Mouse (Mus musculus): ENCODE data around the gene Dph1. TPM values are rescaled to one million over a fixed set of nuclear protein-coding genes. Genes with fewer than 3 reads are reported as not detected.

The Dph1 gene
- total and polyA plus RNA-seq, 3 experiments = 8.5 to 21.7 (median 11.6) TPM

- no peak overlapping the region for H3K4me3 ChIP-seq
- no peak for TF ChIP-seq CTCF (IDR thresholded peaks at IDR 0.05)
- H3K9ac ChIP-seq (ENCODE audit: low read depth, low read length) = no peak overlapping the region
- no peaks in the 10 kb centered on the region for H3K79me2 ChIP-seq (replicated peaks; ENCODE audit: control insufficient read depth, insufficient read depth, low read length)
- H3K27ac ChIP-seq = no peak overlapping the region
- H3K4me1 ChIP-seq (ENCODE audit: control insufficient read depth, insufficient read depth, low read length) = no peaks in the 10 kb centered on the region; the same call in 1 of the 2 replicates
- no peaks in the 10 kb centered on the region for H3K36me3 ChIP-seq (ENCODE audit: control insufficient read depth, insufficient read depth, low read length)
- no peaks in the 10 kb centered on the region for H3K27me3 ChIP-seq (ENCODE audit: control insufficient read depth, insufficient read depth, low read length)
- intact Hi-C loops (cut with DNase I) = no loop called here
- WGBS = 44% methylated on average over 8 of the region's 8 CpGs
- no peak for DNase-seq
Measured at GRCm38 (mm10) chr11:75201721-75202120, 10.7 kb upstream of the Dph1 start.

DNA sequence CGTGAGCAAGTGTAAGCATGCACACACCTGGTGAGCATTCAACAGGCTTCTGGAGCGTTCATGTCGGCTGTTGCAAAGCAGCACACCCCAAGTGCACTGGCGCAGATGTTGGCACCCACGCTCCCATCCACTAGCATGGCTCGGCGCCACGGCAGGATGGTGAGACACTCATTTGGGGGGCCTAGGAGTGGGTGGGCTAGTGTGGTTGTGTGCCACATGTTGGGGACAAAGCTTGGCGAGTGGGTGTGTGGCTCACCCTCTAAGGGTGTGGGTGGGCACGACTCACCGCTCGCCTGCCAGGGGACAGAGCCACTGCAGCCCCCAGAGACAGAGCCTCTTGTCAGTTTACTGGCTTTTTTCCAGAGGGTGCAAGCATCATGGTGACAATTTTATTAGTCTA lies 9.9 kb upstream of the Dph1 start:
- no peaks in the 10 kb centered on the region for H3K79me2 ChIP-seq (replicated peaks; ENCODE audit: control insufficient read depth, insufficient read depth, low read length)
- no peak overlapping the region for H3K27ac ChIP-seq
- TF ChIP-seq EP300 (IDR thresholded peaks at IDR 0.05; ENCODE audit: insufficient read depth, low read depth, low read length) = no peak
- no peaks in the 10 kb centered on the region for H3K36me3 ChIP-seq (ENCODE audit: control insufficient read depth, insufficient read depth, low read length)
- intact Hi-C loops (cut with DNase I) = no loop called here
- H3K27me3 ChIP-seq (ENCODE audit: control insufficient read depth, insufficient read depth, low read length) = no peaks in the 10 kb centered on the region
- 83% methylated on average over 12 of the region's 12 CpGs for WGBS
- H3K9ac ChIP-seq (ENCODE audit: low read depth, low read length) = no peak overlapping the region
- no peak for DNase-seq
- H3K4me1 ChIP-seq (ENCODE audit: control insufficient read depth, insufficient read depth, low read length) = no peaks in the 10 kb centered on the region; the same call in 1 of the 2 replicates
- H3K4me3 ChIP-seq = no peak overlapping the region

DNA sequence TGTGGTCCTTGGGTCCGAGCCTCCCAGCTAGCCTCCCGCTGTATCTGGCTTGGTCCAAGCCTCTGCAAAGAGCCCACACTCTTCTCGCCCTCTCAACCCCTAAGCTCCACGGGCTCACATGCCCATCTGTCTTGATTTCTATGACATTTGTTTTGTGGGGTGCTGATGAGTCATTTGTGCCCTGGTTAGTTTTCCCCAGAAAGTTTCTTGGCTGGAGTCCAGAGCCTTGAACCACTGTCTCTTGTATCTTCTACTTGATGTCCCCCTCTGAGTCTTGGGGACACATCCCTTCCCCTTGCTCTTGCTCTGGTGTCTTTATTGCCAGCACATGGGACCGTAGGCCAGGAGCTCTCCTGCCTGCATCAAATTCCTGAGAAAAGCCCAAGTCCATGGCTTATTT lies 8.9 kb upstream of the Dph1 start:
- intact Hi-C loops (cut with DNase I) = loop anchor here (10.0 kb wide), 1 partner anchor 205 kb away; no protein-coding TSS in a partner anchor
- DNase-seq = no peak
- H3K4me3 ChIP-seq = no peak overlapping the region
- no peaks in the 10 kb centered on the region; the same call in 1 of the 2 replicates for H3K4me1 ChIP-seq (ENCODE audit: control insufficient read depth, insufficient read depth, low read length)
- no peaks in the 10 kb centered on the region for H3K27me3 ChIP-seq (ENCODE audit: control insufficient read depth, insufficient read depth, low read length)
- H3K36me3 ChIP-seq (ENCODE audit: control insufficient read depth, insufficient read depth, low read length) = no peaks in the 10 kb centered on the region
- no peak overlapping the region for H3K9ac ChIP-seq (ENCODE audit: low read depth, low read length)
- H3K27ac ChIP-seq = no peak overlapping the region
- WGBS = 71% methylated on average over 5 of the region's 5 CpGs
- TF ChIP-seq EP300 (IDR thresholded peaks at IDR 0.05; ENCODE audit: insufficient read depth, low read depth, low read length) (no peak), POLR2A (IDR thresholded peaks at IDR 0.05; ENCODE audit: insufficient read depth, low read depth, low read length) (no peak), CTCF (IDR thresholded peaks at IDR 0.05) (no peak)
- no peaks in the 10 kb centered on the region for H3K79me2 ChIP-seq (replicated peaks; ENCODE audit: control insufficient read depth, insufficient read depth, low read length)

DNA sequence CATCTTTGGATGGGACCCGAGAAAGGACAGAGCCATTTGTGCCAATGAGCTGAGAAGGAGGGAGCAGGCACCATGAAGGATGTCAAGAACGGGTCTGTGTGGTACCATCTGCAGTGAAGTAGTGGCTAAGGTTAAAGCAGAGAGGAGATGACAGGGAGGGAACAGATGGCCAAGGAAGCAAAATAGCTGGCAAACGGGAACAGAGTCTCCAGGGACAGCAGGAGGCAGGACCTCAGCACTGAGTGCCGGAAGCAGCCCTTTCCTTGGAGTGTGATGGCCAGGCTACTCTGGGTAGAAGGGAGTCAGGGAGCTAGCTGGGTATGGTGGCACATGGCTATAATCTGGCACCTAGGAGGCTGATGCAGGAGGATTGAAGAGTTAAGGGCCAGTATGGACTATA lies 7.8 kb upstream of the Dph1 start:
- no peaks in the 10 kb centered on the region; the same call in 1 of the 2 replicates for H3K4me1 ChIP-seq (ENCODE audit: control insufficient read depth, insufficient read depth, low read length)
- no peaks in the 10 kb centered on the region for H3K36me3 ChIP-seq (ENCODE audit: control insufficient read depth, insufficient read depth, low read length)
- 62% methylated on average over 4 of the region's 4 CpGs for WGBS
- no peak for TF ChIP-seq CTCF (IDR thresholded peaks at IDR 0.05)
- no peak for TF ChIP-seq POLR2A (IDR thresholded peaks at IDR 0.05; ENCODE audit: insufficient read depth, low read depth, low read length)
- no peak for TF ChIP-seq EP300 (IDR thresholded peaks at IDR 0.05; ENCODE audit: insufficient read depth, low read depth, low read length)
- intact Hi-C loops (cut with DNase I) = loop anchor here (10.0 kb wide), 1 partner anchor 206 kb away; no protein-coding TSS in a partner anchor
- H3K27ac ChIP-seq = no peak overlapping the region
- DNase-seq = no peak
- H3K79me2 ChIP-seq (replicated peaks; ENCODE audit: control insufficient read depth, insufficient read depth, low read length) = no peaks in the 10 kb centered on the region
- no peak overlapping the region for H3K4me3 ChIP-seq
- no peak overlapping the region for H3K9ac ChIP-seq (ENCODE audit: low read depth, low read length)
- H3K27me3 ChIP-seq (ENCODE audit: control insufficient read depth, insufficient read depth, low read length) = no peaks in the 10 kb centered on the region

GRCm38 (mm10) chr11:75197956-75198355 lies 6.9 kb upstream of the Dph1 start:
- no peak overlapping the region for H3K4me3 ChIP-seq
- intact Hi-C loops (cut with DNase I) = loop anchor here (10.0 kb wide), 1 partner anchor 207 kb away; no protein-coding TSS in a partner anchor
- 59% methylated on average over 7 of the region's 7 CpGs for WGBS
- H3K27me3 ChIP-seq (ENCODE audit: control insufficient read depth, insufficient read depth, low read length) = peaks cover 1% of the 10 kb centered on the region; the same call in 1 of the 2 replicates
- no peaks in the 10 kb centered on the region for H3K79me2 ChIP-seq (replicated peaks; ENCODE audit: control insufficient read depth, insufficient read depth, low read length)
- TF ChIP-seq CTCF (IDR thresholded peaks at IDR 0.05) = no peak
- TF ChIP-seq POLR2A (IDR thresholded peaks at IDR 0.05; ENCODE audit: insufficient read depth, low read depth, low read length) = no peak
- TF ChIP-seq EP300 (IDR thresholded peaks at IDR 0.05; ENCODE audit: insufficient read depth, low read depth, low read length) = no peak
- DNase-seq = no peak
- H3K9ac ChIP-seq (ENCODE audit: low read depth, low read length) = no peak overlapping the region
- no peaks in the 10 kb centered on the region for H3K36me3 ChIP-seq (ENCODE audit: control insufficient read depth, insufficient read depth, low read length)
- H3K27ac ChIP-seq = no peak overlapping the region
- H3K4me1 ChIP-seq (ENCODE audit: control insufficient read depth, insufficient read depth, low read length) = no peaks in the 10 kb centered on the region; the same call in 1 of the 2 replicates

DNA sequence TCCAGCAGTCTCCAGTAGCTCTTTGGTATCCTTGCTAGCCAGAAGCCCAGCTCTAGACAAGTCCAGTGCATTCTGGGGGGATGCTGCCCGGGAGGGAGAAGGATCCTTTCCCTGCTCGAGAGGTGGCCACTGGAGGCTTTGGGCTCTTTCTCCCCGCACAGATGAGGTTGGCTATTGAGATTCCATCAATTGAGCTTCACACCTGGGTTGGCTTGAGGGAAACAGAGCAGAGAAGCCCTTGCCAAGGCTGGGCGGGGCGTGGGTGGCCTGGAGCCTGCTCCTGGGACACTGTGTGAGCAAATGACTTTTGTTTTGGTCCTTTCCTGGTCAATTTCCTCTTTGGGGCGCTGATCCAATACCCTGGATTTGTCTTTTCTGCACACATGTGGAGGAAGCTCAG lies 5.1 kb upstream of the Dph1 start:
- Histone ChIP-seq H3K4me1 (ENCODE audit: control insufficient read depth, insufficient read depth, low read length) (no peaks in the 10 kb centered on the region), H3K9ac (ENCODE audit: low read depth, low read length) (no peak overlapping the region), H3K27me3 (ENCODE audit: control insufficient read depth, insufficient read depth, low read length) (peaks cover 1% of the 10 kb centered on the region; the same call in 1 of the 2 replicates), H3K27ac (no peak overlapping the region), H3K36me3 (ENCODE audit: control insufficient read depth, insufficient read depth, low read length) (no peaks in the 10 kb centered on the region), H3K4me3 (no peak overlapping the region), H3K79me2 (replicated peaks; ENCODE audit: control insufficient read depth, insufficient read depth, low read length) (no peaks in the 10 kb centered on the region)
- TF ChIP-seq CTCF (IDR thresholded peaks at IDR 0.05) = no peak
- TF ChIP-seq EP300 (IDR thresholded peaks at IDR 0.05; ENCODE audit: insufficient read depth, low read depth, low read length) = no peak
- no peak for TF ChIP-seq POLR2A (IDR thresholded peaks at IDR 0.05; ENCODE audit: insufficient read depth, low read depth, low read length)
- DNase-seq = no peak
- intact Hi-C loops (cut with DNase I) = loop anchor here (10.0 kb wide), 1 partner anchor 209 kb away; no protein-coding TSS in a partner anchor
- 70% methylated on average over 6 of the region's 6 CpGs for WGBS

Data from heart, adult 2 months (tissue).